Mouse (Mus musculus) cerebellum, adult 8-10 months (tissue): Measurements from ENCODE around the gene Calm3.
"Not testable (repeated sequence)": the region's sequence is repeated elsewhere in the genome, so short reads cannot be mapped to it uniquely, and the experiment has no call there.

Experiments used
- DNase-seq: peaks from one replicate; pipeline ENCODE4 v3.0.0; 2022

Gene Calm3

GRCm38 (mm10) chr7:16924037-16924834, at the start of gene Calm3:
Calm3 (minus strand) TSS chr7:16924114.
- peak; percentile 100 for DNase-seq

- no peak for DNase-seq
Observed at GRCm38 (mm10) chr7:16971160-16971559, 47.2 kb upstream of the Calm3 start.

GRCm38 (mm10) chr7:16968414-16968813, 44.5 kb upstream of the Calm3 start:
- DNase-seq: no peak

DNA sequence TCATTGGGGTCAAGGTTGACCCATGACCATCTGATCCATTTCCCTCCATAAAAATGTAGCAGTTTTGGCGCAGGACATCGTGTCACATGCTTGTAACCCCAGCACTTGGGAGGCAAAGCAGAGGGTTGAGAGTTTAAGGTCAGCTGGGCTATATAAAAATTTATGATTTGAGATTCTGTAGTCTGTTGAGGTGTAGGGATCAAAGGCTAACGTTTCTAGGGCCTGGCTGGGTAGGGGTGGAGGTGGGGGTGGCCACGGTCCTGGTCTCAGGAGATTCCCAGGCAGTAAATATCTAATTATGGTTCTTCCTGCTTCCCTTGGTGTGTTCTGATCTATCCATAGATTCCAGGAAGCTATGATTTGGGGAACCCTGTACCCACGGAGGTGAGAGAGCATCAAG, 37.8 kb upstream of the Calm3 start:
- DNase-seq: no peak

DNA sequence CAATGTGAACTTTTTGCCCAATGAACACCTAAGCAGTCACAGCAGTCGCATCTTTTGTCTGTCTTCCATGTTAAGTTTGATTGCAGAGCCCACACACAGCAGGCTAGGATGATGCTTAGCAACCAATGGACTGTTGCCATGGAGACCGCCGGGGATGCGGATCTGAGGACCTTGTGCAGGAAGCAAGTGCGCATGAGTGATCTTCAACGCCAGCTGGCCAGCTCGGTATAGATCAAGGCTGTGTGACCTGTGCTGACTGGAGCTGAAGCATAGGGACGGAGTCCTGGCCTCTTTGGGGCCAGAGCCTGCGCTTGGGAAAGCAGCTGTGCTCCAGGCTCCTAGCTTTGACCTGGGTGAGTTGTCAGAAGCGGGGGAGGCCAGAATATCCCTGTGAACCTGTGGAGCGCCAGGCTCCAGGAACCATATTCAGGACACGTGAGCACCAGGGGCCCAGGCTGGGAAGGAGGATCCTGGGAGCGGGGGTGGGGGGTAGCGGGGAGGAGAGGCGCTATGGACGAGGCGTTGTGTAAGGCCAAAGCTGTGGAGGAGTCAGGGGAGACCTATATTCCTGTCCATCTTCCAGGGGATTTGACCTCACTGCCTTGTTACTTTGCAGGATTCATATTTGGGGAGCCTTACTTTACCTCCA, 35.7 kb upstream of the Calm3 start, which contains the start of gene Pnmal1:
Gene Pnmal1, plus strand, starts transcription at position 141 of the 649 bp plus-strand sequence.
- peak; percentile 82 for DNase-seq

- DNase-seq: no peak
Observed at GRCm38 (mm10) chr7:16956410-16957265, 32.7 kb upstream of the Calm3 start.

DNA sequence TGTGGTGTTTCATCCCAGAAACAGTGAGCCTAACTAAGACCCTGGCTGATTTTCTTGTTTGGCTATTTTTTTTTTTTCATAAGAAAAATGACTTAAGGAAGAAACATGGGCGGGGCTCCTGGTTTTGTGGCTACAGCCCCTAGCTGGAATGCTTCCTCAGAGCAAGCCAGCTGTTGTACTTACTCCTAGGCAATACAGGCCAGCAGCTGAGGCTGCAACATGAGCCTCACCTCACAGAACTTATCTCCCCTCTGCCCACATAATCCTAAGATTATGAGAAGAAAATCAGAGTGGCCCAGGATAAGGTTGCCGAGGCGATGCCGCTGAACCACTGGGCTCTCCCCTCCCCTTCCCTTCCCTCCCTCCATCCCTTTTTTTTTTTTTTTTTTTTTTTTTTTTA, 31.8 kb upstream of the Calm3 start:
- DNase-seq: no peak

DNA sequence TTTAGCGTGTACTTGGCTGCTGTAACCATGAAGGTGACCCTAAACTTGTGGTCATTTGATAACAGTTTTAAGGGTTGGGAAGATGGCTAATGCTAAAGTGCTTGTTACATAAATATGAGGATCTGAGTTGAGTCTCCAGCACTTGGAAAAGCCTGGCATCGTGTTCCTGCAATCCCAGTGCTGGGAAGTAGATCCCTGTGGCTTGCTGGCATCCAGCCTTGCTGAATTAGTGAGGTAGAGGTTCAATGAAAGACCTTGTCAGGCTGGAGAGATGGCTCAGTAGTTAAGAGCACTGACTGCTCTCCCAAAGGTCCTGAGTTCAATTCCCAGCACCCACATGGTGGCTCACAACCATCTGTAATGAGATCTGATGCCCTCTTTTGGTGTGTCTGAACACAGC, 29.9 kb upstream of the Calm3 start:
- DNase-seq: not testable (repeated sequence)

DNA sequence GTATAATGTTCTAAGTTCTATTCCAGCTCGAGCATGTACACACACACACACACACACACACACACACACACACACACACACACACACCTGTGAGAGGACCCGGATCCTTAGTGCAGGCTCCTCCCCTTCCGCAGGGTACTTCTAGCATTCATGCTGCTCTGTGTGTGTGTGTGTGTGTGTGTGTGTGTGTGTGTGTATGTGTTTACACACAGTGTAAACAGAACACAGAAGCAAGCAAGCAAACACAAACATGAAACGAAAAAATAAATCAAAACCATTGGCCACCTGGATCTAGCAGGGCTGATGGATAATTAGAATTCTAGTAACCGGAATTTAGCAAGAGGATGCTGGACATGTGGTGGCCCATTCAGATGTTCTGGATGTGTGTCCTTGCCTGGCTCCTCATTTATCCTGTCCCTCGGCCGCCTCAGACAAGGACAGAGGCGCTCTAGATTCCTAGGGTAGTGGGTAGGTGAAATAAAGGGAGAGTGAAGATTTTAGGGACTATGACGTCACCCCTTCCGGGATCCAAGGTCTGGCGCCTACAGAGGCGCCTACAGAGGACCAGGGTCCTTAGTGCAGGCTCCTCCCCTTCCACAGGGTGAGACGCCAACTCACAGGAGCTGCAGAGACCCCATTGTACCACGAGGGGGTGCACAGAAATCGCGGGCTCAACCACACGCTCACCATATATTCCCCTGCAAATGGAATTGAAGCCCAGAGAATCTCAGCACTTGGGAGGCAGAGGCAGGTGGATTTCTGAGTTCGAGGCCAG, 27.1 kb upstream of the Calm3 start:
- peak; percentile 79 for DNase-seq

DNA sequence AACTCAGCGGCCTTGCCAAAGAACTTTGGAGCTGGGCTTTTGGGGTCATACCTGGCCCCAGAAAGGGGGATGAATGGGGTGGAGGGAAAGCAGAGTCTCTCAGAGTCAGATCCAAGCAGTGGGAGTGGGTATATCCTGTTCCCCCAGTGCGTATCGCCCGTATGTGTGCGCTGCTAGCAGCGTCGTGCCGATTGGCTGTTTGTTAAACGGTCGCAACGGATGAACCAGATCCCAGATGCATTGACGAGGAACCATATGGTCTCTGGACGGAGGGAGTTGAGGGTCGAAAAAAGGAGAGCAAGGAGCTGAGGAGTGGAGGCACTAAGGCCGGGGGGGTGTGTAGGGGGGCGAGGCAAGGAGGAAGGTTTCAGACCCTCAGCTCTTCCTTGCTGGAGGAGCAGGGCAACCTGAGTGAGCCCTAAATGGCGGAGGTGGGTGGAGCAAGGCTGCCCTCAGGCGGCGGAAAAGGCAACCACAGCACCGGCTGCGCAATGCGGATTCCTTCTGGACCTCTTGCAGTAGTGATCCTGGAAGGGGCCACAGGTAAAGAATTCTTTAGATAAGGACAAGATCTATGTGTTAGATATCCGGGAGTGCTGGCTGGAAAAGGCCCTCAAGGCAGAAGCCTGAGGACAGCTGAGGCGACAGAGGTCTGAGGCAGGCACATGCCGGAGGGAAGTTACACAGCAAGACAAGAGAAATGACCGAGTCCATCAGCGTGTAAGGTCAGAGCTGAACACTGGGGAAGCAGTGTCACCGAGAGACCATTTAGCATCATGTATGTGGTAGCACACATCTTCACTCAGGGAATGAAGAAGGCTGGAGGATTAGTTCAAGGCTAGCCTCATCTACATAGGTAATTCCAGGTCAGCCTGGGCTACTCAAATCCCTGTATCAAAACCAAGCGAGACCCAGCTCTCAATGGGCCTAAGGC, 26.3 kb upstream of the Calm3 start:
- DNase-seq: peak; percentile 87

DNA sequence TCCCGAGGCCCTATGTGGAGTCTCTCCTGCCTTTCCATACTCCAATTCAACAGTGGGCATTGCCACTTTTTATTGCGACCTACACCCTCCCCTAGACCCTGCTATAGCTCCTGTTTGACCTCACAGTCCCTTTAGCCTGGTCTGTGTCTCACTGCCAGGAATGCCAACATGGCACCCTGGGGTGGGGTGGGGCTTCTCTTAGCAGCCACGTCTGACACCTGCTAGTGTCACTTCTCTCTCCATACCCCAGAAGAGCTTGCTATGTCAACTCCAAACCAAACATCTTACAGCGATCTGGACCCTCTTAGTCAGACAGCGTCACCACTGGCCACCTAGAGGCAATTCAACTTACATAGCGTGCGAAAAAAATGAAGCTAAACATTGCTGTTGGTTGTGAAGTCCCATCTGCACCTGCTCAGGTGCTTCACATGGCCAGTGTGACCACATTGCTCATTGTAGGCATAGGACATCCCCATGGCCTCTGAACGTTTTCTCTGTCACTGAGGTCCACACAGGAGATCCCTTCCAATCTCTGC, 25.1 kb upstream of the Calm3 start:
- DNase-seq: no peak

DNA sequence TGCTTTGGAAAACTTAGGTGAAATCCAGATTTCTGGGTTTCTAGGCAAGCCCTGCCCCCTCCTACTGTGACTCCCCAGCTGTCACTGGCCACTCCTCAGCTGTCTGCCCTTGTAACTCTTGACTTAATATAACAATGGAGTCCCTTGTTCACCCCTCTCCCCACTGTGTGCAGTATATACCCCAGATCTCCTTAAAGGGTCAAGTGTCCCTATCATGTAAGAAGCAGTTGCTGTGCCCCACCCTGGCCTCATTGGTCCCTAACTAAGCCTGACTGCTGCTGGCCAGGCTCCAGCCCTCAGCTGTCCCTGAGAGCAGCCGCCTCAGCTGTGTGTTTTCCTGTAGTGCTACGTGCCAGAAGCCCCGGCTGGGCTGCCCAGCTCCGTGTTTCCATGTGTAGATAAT, 24.0 kb upstream of the Calm3 start:
- no peak for DNase-seq

DNA sequence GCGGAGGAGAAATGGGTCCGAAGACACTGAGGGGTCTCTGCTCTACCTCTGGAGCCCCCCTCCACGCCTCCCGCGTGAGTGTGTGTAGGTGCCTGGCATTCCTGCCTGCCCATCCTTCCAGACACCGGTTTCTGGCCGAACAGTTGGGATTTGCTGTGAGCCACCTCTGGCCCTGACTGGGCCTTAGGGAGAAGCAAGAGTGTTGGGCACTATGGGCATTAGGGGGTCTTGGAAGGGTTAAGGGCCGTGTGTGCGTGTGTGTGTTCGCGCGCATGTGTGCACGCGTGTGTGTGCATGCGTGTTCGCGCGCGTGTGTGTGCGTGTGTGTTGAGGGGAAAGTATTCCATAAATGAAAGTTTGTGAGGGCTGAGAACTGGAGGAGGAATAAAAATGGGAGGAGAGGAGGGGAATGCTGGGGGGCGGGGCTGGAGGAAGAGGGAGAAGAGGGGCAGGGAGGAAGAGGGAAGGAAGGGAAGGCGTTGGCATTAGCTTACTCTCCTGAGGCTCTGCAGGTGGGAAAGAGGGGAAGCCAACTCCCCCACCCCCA, 23.5 kb upstream of the Calm3 start:
- no peak for DNase-seq

DNA sequence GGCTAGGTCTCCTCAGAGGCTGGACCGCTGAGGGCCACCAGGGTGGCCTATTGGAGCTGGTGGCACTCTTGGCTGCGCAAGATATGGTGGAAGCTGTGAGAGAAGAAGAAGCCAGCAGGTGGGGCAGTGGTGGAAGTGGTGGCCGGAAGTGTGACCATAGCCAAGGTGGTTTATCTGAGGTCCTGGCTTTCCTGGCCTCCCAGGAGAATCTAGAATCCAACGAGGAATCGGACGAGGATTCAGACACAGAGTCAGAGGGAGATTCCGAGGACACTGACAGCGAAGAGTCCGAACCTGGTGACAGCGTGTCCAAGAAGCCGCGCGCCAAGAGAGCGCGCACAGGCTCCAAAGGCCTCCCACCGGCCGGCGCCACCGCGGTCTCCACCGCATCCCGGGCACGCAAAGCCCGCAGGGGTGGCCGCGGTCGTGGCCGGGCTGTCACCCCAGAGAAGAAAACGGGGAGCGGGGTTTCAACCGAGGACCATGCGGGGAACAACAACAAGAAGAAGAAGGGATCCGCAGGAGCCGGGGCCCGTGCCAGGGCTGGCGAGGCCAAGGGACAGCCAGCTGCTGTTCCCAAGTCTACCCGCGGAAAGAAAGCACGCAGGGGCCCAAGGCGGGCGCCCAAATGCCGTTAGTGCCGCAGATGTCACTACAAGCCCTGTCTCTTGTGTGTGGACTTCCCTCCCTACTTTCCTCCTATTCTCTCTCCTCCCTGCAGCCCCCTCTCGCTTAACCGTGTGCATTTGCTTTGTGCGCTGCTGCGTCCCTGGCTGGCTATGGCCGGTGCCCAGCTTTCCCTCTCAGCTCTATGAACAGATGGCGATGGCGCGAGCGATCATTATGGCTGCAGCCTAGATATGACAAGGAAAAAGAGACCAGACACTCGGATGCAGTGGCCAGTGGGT, 22.8 kb upstream of the Calm3 start:
- DNase-seq: peak; percentile 74

DNA sequence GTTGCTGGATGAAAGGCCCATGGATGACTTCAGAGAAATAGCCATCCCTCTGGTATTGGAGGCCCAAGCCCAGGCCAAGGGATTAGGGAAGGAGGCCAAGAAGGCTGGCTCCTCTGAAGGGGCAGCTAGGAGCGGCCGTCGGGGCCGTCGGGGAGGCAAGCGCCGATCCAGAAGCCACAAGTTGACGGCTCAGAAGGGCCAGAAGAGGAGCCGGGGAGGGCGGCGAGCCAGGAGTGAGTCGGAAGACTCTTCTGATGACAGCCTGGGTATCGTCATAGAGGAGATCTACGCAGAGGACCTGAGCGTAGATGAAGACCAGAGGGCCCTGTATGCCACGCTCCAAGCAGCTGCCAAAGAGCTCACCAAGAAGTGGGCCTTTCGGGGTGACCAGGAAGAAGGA, 21.5 kb upstream of the Calm3 start:
- DNase-seq: peak; percentile 59

DNA sequence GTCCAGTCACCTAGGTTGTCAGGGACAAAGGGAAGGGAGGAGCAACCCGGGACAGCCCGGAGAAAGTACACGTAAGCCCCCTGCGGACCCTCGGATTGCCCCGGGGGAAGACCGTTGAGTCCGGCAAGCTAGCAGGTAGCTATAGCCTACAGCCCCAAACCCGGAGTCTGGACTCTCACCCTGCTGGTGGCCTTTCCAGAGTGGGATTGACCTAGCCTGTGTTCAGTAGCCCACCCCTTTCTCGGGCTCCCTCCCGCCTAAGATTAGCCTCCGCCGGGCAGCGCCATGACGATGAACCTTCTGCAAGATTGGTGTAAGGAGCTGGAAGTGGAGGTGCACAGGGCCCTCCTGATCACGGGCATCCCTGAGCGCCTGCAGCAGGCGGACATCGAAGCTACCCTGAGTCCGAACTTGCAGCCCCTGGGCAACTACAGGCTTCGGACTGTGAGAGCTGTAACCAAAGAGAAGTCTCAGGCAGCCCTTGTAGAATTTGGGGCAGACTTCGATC, 20.9 kb upstream of the Calm3 start:
- no peak for DNase-seq

DNA sequence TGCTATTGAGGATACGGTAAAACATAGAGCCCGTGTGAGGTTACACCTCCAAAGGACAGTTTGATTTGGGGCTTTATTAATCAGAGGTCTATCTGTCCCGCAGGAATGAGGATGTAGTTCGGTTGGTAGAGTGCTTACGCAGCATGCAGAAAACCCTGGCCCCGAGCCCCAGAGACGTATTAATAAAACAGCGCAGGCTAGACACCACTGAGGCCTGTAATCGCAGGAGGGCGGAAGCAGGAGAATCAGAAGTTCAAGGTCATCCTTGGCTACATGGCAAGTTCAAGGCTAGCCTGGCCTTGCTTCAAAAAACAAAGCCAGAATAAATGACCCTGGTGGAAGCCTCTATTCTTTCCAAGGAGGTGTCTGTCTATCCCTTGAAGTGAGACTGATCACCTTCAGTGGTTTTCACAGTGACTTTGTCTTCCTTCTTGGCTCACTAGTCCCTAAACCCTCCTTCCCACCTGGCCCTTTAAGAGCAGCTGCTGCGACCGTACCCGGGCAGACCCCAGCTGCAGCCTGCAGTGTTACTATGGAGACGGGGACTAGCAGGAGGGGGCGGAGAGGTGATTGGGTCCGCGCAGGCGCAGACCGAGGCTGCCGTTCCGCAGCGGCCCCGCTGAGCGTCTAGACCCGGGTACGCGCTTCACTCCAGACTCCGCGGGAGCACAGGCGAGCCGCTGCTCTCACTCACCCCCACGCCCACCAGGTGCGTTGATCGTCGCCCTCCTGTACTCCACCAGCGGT, 20.3 kb upstream of the Calm3 start, which contains the start of gene Pnmal2:
Gene Pnmal2, plus strand, starts transcription at position 622 of the 747 bp plus-strand sequence.
- peak; percentile 90 for DNase-seq

GRCm38 (mm10) chr7:16942861-16943260, 18.9 kb upstream of the Calm3 start:
- no peak for DNase-seq

GRCm38 (mm10) chr7:16940292-16940691, 16.4 kb upstream of the Calm3 start:
- DNase-seq: no peak
